In genomic region chr12:105084171-105084570, GRCm38 (mm10) we compare ENCODE assay signal across 18 mouse cellular contexts. TPM values are rescaled to one million over a fixed set of nuclear protein-coding genes. Genes with fewer than 3 reads are reported as not detected.
DNase-seq lines count a peak whose midpoint lies in the region; TF ChIP-seq lines count a peak whose summit lies in the region.
"Had no signal": no experiment of that assay in that cellular context is flagged by ENCODE, and none has a peak within 500 bp of the region (broad histone marks: within the 10 kb centered on the region; RNA-seq: fewer than 3 reads in every experiment).

No protein-coding gene starts in this region.

- no peak for TF ChIP-seq CTCF in gastrocnemius, adult 2 months (IDR thresholded peaks at IDR 0.05)

- DNase-seq in adrenal gland, adult 2 months: peak; percentile 27
- no peak for DNase-seq in adrenal gland, adult 8-10 months
- peak; percentile 67 for DNase-seq in gastrocnemius, adult 2 months
- DNase-seq in gastrocnemius, postnatal 10 days: no peak
- DNase-seq in cerebellum, adult 8-10 months: peak; percentile 11
- DNase-seq in cerebellum, postnatal 36 days: peak; percentile 43 to 48
- no peak for DNase-seq in retina, embryonic 14.5 days (ENCODE audit: low spot score)
- DNase-seq: heart, postnatal 36 days; kidney, adult 11 months; kidney, postnatal 4 days; liver, embryonic 13.5 days; lung, embryonic 14.5 days; thymus, postnatal 25 days had no signal

- intact Hi-C loops in gastrocnemius, adult 2 months (cut with DNase I): no loop called here

- 0 out of 2 replicates have a peak overlapping the region, but pooled peaks have one; percentile 8 for H3K27ac ChIP-seq in gastrocnemius, adult 2 months
- H3K27ac ChIP-seq: forebrain, embryonic 10.5 days; heart, embryonic 15.5 days; hindbrain, embryonic 13.5 days; limb, embryonic 13.5 days; liver, embryonic 13.5 days; midbrain, embryonic 12.5 days had no signal

- H3K4me3 ChIP-seq in gastrocnemius, adult 2 months: no peak overlapping the region
- H3K4me3 ChIP-seq: forebrain, embryonic 10.5 days; heart, embryonic 15.5 days; hindbrain, embryonic 13.5 days; limb, embryonic 13.5 days; liver, embryonic 13.5 days; midbrain, embryonic 12.5 days had no signal

RNA-seq across cellular contexts. Expression of gene Glrx5, which starts 51.7 kb away (rescaled TPM):
- total RNA-seq in adrenal gland, adult 2 months (2021): 100 to 1,000 TPM; 161 to 186 TPM
- polyA plus RNA-seq in adrenal gland, adult 2 months (2012; rRNA removed): 218 and 257 TPM in 2 replicates
- 100 to 1,000 TPM; 132 to 279 (median 202) TPM for total RNA-seq in adrenal gland, adult 8-10 months (2022)
- 10 to 100 TPM; 57.2 to 72.1 TPM for total RNA-seq in gastrocnemius, adult 2 months (2021)
- total RNA-seq in gastrocnemius, postnatal 10 days (2021): 10 to 100 TPM; 60.5 to 69.7 TPM

Comparison
In these comparisons a context has a peak if more than half of its experiments do, and no peak if none do; other contexts are left out.
1. DNase-seq: peak in adrenal gland, adult 2 months (single experiment), gastrocnemius, adult 2 months (single experiment), cerebellum, adult 8-10 months (single experiment) and cerebellum, postnatal 36 days (2 of 2); none in adrenal gland, adult 8-10 months (single experiment), gastrocnemius, postnatal 10 days (single experiment) and retina, embryonic 14.5 days (single experiment).